Comparison of ENCODE assay signal across 10 mouse cellular contexts in the genomic region with DNA sequence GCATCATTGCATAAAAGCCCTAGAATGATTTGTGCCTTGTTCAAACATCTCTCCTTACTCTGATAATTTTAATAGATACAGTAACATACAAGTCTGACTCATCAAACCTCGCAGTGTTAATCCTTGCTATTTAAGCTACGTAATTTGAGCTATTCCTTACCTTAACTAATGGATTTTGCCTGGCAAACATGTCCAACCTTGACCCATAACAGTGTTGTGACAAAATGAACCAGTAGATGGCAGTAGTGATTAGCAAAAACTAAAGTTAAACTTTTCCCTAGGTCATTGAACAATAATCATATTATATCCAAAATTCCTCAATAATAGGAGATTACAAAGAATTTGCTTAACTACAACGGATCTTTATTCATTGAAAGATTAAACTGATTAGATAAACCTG.
DNase-seq lines count a peak whose midpoint lies in the region; ATAC-seq and TF ChIP-seq lines count a peak whose summit lies in the region.
"Had no signal": no experiment of that assay in that cellular context is flagged by ENCODE, and none has a peak within 500 bp of the region (broad histone marks: within the 10 kb centered on the region; RNA-seq: fewer than 3 reads in every experiment).

No protein-coding gene starts in this region.

- H3K27me3 ChIP-seq in lung, postnatal 0 days (replicated peaks; ENCODE audit: insufficient read depth, low read length): no peaks in the 10 kb centered on the region
- H3K27me3 ChIP-seq: limb, embryonic 13.5 days had no signal

- H3K9me3 ChIP-seq in lung, postnatal 0 days (ENCODE audit: low read length): no peaks in the 10 kb centered on the region
- H3K9me3 ChIP-seq: limb, embryonic 13.5 days had no signal

- H3K4me3 ChIP-seq in lung, postnatal 0 days (ENCODE audit: low read depth, low read length): no peak overlapping the region
- H3K4me3 ChIP-seq: limb, embryonic 13.5 days had no signal

- no peaks in the 10 kb centered on the region for H3K36me3 ChIP-seq in lung, postnatal 0 days (ENCODE audit: insufficient read depth, low read length)
- H3K36me3 ChIP-seq: limb, embryonic 13.5 days had no signal

- H3K9ac ChIP-seq in lung, postnatal 0 days (replicated peaks; ENCODE audit: low read depth): no peak overlapping the region
- H3K9ac ChIP-seq: limb, embryonic 13.5 days had no signal

- TF ChIP-seq CTCF in lung, postnatal 0 days (IDR thresholded peaks at IDR 0.05): peak; percentile 67

- WGBS in lung, postnatal 0 days: 9% methylated on average over 3 of the region's 3 CpGs

- no peak overlapping the region for H3K27ac ChIP-seq in lung, postnatal 0 days (ENCODE audit: low read length)
- H3K27ac ChIP-seq: limb, embryonic 13.5 days had no signal

- ATAC-seq in frontal cortex, adult (ENCODE audit: low TSS enrichment): peak; percentile 67; the same call in 1 of the 2 replicates
- ATAC-seq in lung, postnatal 0 days: no peak
- no peak for ATAC-seq in monocyte, adult 5-6 weeks (replicated peaks; ENCODE audit: insufficient number of reproducible peaks, low FRiP score, low TSS enrichment, poor library complexity, severe bottlenecking)

- no peak for DNase-seq in frontal cortex, postnatal 10 days (ENCODE audit: low spot score in 2 of 2)
- peak; percentile 19 for DNase-seq in lung, postnatal 0 days (ENCODE audit: low spot score)
- DNase-seq in lung, postnatal 10 days: no peak
- DNase-seq in embryo, embryonic 9.5 days (ENCODE audit: extremely low spot score): peak; percentile 47
- DNase-seq in retina, adult 2 months (ENCODE audit: low read depth, low spot score): peak; percentile 8
- no peak for DNase-seq in thymus, postnatal 0 days (ENCODE audit: low spot score)
- DNase-seq: right cerebral cortex, postnatal 14 days had no signal

- no peak overlapping the region for H3K4me2 ChIP-seq in lung, postnatal 0 days (replicated peaks; ENCODE audit: low read depth, low read length)
- H3K4me2 ChIP-seq: limb, embryonic 13.5 days had no signal

- TF ChIP-seq EP300 in lung, postnatal 0 days (IDR thresholded peaks at IDR 0.05): no peak

- no peaks in the 10 kb centered on the region for H3K4me1 ChIP-seq in lung, postnatal 0 days (ENCODE audit: insufficient read depth, low read depth, low read length)

Comparison
In these comparisons a context has a peak if more than half of its experiments do, and no peak if none do; other contexts are left out.
1. DNase-seq: peak in lung, postnatal 0 days (single experiment), embryo, embryonic 9.5 days (single experiment) and retina, adult 2 months (single experiment); none in frontal cortex, postnatal 10 days (0 of 2), lung, postnatal 10 days (single experiment) and thymus, postnatal 0 days (single experiment).